Mouse (Mus musculus): ENCODE measurements around the gene Fgf9.

Fgf9 gene

GRCm38 (mm10) chr14:58070481-58071119, at the start of gene Fgf9:
TSS of gene Fgf9 (plus strand) at chr14:58070547.
- no peak for DNase-seq (ENCODE audit: low spot score in 2 of 2)

DNA sequence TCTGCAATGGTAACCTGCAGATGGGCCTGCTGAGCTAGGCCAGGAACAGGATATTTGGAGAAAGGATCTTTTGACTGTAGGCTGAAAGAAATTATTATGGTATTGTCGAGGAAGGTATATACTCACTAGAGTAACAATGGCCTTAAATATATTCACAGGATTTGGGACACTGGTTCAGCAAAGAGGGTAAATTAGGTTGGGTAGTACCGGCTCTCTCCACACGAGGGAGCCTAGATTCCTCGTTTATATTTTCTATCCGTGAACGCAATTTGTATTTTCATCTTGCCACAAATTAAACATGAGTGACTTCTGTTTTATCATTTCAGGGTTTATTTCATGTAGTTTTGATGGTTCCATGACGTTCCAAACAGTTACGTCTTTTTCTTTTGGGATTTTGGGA, 35.8 kb upstream of the Fgf9 start:
- peak; percentile 14 to 71 for DNase-seq (ENCODE audit: low spot score in 2 of 2)

- no peak for DNase-seq (ENCODE audit: low spot score in 2 of 2)
Measured at GRCm38 (mm10) chr14:58036174-58036573, 34.2 kb upstream of the Fgf9 start.

DNA sequence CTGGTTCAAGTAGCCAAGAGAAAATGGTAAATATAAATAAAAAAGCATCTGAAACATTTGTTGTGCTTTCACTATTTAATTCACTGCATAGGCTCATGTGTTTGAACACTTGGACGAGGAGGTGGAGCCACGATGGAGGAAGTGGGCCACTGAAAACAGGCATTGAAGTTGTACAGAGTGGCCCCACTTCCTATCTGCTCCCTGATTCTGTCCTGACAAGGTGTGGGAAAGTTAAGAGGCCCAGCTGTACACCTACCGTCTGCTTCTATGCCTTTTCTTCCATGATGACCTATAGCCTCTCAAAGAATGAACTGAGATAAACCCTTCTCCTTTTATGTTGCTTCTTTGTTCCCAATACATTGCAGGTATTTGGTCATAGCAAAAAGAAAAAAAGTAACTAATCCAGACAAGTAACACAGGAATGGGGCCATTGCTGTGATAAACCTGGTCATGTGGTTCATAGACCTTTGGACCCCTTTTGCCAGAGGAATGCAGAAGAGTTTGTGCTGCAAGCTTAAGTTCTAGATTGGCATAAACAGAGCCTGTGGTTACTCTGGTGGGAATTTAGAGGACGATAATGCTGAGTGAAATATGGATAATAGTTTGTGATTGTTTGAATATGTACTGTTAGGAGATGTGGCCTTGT, 23.6 kb upstream of the Fgf9 start:
- no peak for DNase-seq (ENCODE audit: low spot score in 2 of 2)

- no peak for DNase-seq (ENCODE audit: low spot score in 2 of 2)
Measured at GRCm38 (mm10) chr14:58050691-58051090, 19.7 kb upstream of the Fgf9 start.

DNA sequence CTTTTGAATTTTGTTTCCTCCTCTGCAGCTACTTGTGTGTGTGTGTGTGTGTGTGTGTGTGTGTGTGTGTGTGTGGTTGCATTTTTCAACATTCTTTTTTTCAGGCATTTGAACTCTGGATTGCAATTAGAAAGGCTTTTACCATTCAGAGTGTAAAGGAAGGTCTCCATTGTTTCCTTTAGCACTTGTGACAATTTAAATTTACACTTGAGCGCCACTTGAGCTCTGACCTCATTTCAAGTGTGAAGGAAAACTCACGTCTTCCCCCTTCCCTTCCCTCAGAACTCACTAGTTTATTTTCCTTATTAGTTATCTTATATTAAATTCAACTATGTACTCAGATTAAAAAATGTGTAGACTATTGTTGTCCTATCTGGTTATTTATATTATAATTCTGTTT, 2.8 kb upstream of the Fgf9 start:
- no peak for DNase-seq (ENCODE audit: low spot score in 2 of 2)

GRCm38 (mm10) chr14:58068641-58069040, 1.7 kb upstream of the Fgf9 start:
- DNase-seq (ENCODE audit: low spot score in 2 of 2): no peak

DNA sequence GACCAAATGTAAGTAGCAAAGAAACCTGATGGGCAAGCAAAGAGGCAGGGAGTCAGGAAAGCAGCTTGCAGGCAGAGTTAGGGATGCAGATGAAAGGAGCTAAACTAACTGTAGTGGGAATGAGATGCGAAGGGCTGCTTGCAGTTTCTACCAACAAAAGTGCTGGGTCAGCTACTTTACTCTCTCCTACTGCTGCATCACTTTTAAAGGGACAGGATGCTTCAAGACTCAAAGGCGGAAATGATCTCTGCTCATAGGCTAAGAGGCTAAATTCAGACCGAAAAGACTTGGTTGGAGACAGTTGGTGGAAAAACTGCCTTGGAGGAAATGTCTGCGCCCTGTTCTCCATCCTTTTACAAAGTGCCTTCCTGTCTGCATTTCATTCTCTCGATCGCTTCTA, 420 bp upstream of the Fgf9 start:
- no peak for DNase-seq (ENCODE audit: low spot score in 2 of 2)

DNA sequence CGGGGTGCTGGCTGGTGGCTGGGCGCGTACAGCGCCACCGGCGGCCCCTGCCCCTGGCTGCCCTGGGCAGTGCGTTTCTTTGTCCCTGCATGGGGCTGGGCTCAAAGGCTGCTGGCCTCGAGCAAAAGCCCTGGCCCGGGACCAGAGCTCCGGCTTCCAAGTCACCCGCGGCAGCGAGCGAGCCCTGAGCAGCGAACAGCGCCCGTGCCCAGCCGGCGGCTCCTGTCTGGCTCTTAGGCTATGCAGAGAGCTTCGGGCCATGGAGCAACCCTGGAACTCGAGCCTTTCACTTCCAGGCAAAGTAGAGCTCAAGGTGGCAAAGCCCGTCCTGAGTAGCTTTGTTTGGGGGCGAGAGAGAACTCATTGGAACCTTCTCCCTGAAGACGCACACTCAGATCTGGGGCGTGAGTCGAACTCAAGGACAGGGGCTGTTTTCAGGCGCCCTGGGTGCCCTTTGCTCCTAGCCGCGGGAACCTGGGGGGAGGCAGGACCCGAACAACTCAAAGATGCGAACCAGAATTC, 834 bp downstream of the Fgf9 start:
- peak in 1 of 2 experiments; percentile 24 for DNase-seq (ENCODE audit: low spot score in 2 of 2)

GRCm38 (mm10) chr14:58071830-58072770, 1.8 kb downstream of the Fgf9 start:
- DNase-seq (ENCODE audit: low spot score in 2 of 2): peak in 1 of 2 experiments; percentile 45

DNA sequence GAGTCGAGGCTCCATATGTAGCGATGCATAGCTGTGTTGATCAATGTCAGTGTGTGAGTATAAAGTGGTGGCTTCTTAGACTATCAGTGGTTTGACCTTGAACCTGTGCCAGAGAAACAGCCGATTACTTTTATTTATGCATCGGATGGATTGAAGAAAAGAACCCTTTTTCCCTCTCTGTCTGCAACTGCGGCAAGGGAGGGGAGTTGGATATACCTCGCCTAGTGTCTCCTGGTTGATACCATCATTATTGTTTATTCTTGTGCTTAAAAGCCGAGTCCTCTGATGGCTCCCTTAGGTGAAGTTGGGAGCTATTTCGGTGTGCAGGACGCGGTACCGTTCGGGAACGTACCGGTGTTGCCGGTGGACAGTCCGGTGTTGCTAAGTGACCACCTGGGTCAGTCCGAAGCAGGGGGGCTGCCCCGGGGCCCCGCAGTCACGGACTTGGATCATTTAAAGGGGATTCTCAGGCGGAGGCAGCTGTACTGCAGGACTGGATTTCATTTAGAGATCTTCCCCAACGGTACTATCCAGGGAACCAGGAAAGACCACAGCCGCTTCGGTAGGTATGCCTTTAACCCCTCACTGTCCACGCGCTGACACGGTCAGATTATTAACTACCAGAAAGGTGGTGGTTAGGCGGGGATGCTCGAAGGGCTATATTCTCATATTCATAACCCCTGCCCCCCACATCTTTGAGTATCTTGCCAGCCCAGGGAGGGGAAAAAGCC, 2.6 kb downstream of the Fgf9 start:
- no peak for DNase-seq (ENCODE audit: low spot score in 2 of 2)

DNA sequence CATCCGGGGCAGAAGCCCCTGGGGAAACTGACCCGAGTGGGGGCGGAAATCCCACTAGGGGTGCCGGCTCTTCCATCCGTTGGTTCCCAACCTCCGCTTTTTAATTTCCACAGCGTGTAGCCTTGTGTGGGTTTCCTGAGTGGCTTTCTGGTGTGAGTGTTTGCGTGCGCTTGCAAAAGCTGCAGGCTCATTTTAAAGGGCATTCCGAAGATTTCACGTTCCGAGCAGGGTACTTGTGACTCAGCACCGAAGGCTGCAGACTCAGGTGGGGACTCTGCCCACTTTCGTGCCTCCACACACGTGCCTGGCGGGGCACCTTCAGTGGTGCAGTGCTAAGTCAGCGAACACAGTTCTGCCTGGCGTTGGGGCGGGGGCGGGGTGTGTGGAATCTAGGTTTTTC, 3.6 kb downstream of the Fgf9 start:
- DNase-seq (ENCODE audit: low spot score in 2 of 2): no peak

DNA sequence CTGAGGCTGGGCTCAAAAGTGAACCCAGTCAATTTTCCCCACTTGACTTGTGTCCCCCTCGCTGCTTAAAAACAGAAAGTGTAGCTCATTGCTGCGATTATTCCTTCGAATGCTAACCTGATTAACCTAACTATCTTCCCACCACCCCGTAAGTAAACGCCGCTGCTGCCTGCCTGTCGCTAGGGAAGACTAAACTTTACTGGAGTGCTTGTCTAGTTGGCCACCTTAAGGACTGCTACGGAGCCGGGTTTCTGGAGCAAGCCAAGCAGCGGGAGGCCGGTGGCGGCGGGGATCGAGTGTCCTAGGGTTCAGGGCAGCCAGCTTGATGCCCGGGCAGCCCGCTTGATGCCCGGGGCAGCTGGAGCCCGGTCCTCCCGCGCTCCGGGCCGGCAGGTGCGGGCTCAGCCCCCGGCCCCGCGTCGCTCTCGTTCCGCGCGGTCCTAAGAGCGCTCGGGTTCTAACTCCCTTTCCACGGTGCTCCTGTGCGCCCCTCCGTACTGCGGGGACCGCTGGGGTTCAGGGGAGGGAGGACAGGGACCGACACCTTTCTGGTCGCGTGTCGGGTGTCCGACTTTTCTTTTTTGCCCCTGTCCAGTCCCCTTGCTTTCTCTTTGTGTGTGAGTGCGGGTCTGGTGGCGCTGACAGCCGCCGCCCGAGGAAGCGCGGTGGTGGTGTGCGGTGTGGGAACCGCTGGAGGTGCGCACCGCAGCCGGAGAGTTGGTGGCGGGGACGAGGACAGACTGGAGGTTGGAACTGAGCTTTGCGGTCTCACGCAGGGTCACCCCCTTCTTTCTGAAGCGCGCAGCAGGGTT, 4.5 kb downstream of the Fgf9 start:
- peak in 1 of 2 experiments; percentile 41 for DNase-seq (ENCODE audit: low spot score in 2 of 2)

DNA sequence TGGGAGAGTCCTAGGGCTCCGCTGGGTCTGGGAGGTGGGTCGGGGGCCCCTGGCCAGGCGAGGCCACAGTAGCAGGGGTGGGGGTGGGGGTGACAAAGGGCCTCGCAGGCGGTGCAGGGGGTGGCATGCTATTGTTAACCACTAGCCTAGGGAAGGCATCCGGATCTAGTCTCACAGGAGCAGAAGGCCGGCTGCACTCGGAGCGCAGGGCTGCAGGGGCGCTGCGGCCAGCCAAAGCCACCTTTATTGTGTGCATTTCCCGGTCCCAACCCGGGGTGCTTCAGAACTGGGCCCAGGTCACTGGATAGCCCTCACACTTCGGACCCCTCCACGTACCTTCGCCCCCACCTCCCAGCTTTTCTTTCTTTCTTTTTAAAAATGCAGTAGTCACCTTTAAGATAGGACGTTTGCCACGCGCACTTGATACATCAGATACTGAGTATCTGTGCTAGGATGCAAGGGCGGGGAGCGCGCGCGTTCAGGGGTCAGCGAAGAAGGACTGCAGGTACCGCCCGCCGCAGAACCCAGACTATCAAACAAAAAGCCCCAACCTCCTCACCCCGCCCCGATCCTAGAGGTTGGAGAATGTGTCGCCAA, 5.2 kb downstream of the Fgf9 start:
- peak in 1 of 2 experiments; percentile 29 for DNase-seq (ENCODE audit: low spot score in 2 of 2)

GRCm38 (mm10) chr14:58076030-58076521, 5.7 kb downstream of the Fgf9 start:
- peak; percentile 60 to 65 for DNase-seq (ENCODE audit: low spot score in 2 of 2)

DNA sequence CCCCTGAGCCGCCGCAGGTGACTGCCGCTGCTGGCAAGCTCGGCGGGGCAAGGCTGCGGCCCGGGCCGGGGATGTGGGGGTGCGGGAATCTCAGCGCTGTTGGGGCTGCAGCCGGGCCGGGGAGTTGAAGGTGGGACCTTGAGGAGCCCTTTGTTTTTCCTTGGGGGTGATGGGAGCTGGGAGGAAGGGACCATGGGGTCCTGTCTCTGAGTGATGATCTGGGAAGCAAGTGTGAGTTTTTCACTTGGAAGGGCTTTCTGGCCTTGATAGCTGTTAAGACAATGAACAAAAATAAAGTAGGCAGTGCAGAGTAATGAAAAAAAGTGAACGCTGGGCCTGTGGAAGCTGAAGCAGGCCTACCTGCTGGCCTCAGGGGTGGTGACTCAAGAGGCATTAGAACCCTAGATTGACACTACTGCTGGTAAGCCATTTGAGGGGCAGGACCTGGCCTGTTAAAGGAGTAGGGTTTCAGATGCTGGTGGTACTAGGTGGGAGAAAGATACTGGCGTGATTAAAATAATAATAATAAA, 6.4 kb downstream of the Fgf9 start:
- no peak for DNase-seq (ENCODE audit: low spot score in 2 of 2)

- DNase-seq (ENCODE audit: low spot score in 2 of 2): no peak
Measured at GRCm38 (mm10) chr14:58079471-58079870, 9.1 kb downstream of the Fgf9 start.

DNA sequence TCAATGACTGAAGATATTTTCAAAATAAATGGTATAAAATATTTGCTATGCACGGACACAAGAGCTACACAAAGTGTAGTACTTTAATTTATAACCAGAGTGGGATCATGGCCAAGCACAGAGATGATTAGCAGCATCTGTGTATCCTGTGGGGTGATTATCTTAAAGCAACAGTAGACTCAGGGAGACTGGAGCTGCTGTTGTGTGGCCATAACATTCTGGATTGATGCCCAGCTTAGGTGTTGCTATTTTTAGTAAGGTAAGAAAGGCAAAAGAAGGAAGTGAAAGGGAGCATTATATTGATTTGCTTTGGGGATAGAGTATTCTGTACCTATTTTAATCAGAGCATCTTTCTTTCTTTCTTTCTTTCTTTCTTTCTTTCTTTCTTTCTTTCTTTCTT, 11.6 kb downstream of the Fgf9 start:
- no peak for DNase-seq (ENCODE audit: low spot score in 2 of 2)

GRCm38 (mm10) chr14:58084240-58084639, 13.9 kb downstream of the Fgf9 start:
- no peak for DNase-seq (ENCODE audit: low spot score in 2 of 2)

DNA sequence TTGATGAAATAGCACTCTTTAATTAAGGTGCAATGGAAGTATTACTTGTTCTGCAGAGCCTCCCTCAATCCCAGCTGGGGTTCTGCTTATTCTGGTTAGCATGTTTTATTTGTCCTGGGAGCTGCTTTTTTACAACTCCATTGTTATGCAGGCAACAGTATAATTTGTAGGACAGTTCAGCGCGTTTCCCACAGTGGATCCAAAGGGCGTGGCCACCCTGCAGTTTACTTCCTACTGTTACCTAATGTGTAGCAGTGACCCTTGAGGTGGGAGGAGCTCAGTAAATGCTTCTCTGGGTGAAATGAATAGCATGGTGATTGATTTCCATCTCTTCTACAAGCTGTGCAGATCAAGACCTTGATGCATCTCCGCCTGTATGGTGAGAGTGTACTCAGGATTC, 17.0 kb downstream of the Fgf9 start:
- no peak for DNase-seq (ENCODE audit: low spot score in 2 of 2)
